Mouse (Mus musculus): ENCODE measurements around the gene Sft2d1.
"Not testable (repeated sequence)": the region's sequence is repeated elsewhere in the genome, so short reads cannot be mapped to it uniquely, and the experiment has no call there.

The Sft2d1 gene

DNA sequence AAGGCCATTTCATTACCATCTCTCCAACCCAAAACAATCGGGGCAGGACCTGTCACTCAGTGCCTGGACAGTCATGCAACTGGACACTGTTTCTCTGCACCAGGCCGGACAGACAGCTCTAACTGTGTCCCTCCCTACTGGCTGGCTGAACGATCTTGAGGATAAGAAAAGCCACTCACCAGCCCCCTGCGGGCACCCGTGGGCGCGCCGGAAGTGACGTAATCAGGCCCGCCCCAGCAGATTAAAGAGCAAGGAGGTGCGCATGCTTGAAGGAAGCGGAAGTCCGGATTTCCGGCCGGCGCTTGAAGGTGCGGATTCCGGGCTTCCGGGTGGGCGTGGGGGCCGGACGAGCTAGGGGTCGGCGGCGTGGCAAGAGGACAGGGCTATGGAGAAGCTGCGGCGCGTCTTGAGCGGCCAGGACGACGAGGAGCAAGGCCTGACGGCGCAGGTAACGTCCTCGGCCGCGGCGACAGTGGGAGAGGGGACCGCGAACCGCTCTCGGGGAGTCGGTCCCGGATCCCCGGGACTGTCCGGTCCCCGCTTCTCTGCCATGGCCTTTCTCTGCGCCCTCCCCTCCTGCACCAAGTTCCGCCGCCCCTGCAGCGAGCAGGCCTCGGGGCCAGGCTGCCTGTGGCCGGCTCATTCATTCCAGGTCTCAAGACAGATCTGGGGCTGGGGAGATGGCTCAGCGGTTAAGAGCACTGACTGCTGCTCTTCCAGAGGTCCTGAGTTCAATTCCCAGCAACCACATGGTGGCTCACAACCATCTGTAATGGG is at the start of gene Sft2d1:
Gene Sft2d1, plus strand, starts transcription at position 265 of the 777 bp plus-strand sequence.
- DNase-seq (ENCODE audit: low spot score): peak; percentile 96

DNA sequence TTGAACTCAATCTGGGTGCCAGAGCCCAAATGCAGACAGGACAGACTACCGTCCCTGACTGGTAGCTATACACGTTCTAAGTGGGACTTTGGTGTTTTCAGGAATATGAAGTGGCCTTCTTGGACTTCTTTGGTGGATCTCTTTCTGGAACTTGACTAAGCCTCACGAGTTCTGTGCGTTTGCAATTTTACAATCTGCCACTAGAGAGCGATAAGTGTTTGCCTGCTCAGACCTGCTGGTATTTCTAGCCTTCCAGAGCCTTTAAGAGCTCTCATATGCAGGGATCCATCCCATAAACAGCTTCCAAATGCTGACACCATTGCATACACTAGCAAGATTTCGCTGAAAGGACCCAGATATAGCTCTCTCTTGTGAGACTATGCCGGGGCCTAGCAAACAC is 46.3 kb upstream of the Sft2d1 start:
- DNase-seq (ENCODE audit: low spot score): not testable (repeated sequence)

DNA sequence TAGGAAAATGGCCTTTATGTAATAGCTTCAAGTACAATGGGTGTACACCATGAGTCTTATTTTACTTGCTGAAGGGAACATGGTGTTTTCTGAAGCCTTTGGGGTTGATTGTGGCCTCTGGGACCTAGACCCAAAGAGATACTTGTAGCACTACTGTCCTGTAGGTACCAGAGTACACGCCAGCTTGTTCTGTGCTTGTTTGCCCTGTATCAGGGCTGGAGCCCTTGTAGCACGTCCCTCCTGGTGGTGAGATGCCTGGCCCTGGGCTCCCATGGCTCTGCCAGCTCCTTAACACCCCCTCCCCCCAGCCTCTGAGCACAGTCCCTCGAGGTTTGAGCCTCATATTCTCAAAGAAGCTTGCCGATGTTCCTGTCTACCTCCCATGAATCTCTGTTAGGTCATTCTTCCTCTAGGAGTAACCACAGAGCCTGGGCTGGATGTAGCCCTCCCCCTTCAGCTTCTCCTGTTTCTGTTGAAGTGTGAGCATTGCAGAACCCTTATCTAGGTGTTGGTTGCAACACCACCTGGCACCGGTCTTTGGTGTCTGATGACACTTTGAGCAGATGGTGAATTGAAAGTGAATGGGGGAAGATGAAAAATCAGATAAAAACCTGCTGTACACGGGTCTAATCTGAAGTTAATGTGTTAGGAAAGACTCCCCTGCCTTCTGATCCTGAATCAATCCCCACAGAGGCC is 38.7 kb upstream of the Sft2d1 start:
- DNase-seq (ENCODE audit: low spot score): no peak

DNA sequence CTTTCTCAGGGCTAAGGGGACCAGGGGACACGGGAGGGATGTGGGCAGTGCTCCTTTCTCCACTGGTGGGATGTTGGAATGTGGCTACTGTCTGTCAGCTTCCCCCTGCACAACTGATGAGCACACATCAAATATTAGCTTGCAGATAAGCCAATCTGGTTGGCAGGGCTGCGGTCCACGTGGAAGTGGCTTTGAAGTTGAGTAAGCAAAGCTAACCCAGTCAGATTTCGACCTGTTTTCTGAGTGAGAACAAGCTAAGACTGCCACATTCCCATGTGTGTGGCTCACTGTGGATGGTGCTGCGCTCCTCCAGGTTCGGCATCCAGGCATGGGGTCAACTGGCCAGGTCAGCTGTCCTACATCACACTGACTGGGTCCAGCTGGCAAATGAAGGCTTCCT is 38.0 kb upstream of the Sft2d1 start:
- DNase-seq (ENCODE audit: low spot score): no peak

DNA sequence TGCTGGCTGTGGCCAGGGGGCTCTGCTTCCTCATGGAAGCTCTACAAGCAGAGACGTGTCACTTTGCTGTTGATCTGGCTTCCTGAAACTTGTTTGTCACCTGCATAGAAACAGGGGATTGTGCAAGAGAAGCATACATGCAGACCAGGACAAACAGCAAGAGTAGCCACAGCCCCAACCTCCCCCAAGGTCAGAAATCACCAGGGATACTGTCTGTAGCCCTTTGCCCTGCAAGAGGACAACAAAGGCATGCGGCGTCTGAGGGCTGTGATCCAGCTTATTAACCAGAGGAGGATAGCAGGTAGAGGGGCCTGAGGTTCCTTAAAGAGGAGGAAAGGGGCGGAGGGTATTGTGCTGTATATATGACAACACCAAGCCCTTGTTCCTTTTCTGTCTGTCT is 34.8 kb upstream of the Sft2d1 start:
- no peak for DNase-seq (ENCODE audit: low spot score)

DNA sequence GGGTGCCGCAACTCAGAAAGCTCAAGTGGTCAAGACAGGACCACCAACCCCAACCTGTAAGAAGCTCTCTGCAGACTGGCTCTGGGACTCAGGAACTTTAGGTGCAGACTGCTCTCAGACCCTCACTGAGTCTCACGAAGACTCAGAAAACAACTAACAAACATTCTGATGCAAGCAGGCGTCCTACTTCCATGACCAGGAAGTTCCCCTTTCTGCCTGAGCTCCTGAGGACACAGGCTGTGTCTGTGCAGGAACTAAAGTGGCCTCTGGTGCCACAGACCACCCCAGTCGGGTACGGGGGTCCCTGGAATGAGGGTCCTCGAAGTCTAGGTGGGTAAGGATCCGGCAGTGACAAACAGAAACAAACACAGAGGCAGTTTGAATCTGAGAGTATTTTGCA is 34.2 kb upstream of the Sft2d1 start:
- DNase-seq (ENCODE audit: low spot score): no peak

DNA sequence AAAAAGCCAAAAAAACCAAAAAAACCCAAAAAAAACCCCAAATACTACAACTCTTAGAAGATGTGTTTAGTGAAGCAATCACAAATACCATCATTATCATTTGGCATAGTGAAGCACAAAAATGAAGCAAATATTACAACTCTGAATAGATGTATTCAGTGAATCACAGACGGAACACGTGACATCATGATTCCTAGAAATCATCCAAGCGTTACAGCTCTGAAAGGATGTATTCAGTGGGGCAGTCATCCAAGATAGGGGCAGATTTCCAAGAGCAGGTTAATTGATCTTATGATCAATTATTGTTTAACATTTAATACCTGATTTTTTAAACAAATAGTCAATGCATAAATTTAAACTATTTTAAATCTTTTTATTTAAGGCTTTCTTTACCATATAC is 33.6 kb upstream of the Sft2d1 start:
- DNase-seq (ENCODE audit: low spot score): no peak

DNA sequence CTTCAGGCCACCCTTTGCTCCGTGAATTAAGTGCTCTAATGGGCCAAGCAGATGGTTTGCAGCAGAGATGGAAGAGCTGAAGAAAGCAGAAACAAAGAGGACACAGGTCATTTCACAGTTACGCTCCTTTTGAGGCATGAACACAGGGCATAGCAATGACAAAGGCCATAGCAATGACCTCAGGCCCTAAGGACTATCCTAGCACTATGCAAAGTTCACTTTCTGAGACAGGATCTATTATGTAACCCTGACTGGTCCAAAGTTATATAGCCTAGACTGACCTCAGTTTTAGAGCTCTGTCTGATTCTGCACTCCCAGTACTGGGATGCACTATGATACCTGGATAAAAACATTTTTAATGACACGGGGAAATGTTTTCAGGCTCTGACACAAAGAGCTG is 32.5 kb upstream of the Sft2d1 start:
- DNase-seq (ENCODE audit: low spot score): no peak

DNA sequence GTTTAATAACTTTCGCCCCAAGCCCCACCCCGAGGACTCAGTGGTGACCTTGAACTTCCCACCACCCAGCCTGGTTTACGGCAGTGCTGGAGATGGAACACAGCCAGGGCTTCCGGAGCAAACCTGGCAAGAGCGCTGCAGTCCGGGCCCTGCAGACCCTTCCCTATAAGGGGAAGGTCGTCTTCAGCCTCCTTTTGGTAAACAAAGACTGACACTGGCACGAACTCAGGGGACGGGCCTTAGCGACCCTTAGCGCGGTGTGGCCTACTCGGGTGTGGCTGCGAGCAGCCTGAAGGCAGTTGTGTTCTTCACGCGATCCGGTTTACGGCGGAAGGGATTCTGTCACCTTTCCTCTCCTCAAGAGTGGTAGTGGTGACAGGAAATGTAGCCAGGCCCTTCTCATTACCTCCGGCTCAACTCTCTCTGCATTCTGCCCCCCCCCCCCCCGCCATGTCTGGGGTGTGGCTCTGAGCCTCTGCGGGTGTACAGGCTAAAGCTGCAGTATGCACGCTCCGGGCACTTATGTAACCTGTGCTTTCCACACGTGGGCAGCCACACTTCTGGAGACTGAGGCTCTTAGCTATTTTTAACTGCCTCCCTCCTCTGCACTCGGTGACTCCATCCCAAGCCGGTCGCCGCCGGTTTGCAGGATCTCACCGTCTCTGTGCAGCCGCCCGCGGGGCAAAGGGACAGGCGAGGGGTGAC is 27.9 kb upstream of the Sft2d1 start, which contains the start of gene Mpc1:
Gene Mpc1, plus strand, starts transcription at position 84 of the 705 bp plus-strand sequence.
- DNase-seq (ENCODE audit: low spot score): peak; percentile 86

DNA sequence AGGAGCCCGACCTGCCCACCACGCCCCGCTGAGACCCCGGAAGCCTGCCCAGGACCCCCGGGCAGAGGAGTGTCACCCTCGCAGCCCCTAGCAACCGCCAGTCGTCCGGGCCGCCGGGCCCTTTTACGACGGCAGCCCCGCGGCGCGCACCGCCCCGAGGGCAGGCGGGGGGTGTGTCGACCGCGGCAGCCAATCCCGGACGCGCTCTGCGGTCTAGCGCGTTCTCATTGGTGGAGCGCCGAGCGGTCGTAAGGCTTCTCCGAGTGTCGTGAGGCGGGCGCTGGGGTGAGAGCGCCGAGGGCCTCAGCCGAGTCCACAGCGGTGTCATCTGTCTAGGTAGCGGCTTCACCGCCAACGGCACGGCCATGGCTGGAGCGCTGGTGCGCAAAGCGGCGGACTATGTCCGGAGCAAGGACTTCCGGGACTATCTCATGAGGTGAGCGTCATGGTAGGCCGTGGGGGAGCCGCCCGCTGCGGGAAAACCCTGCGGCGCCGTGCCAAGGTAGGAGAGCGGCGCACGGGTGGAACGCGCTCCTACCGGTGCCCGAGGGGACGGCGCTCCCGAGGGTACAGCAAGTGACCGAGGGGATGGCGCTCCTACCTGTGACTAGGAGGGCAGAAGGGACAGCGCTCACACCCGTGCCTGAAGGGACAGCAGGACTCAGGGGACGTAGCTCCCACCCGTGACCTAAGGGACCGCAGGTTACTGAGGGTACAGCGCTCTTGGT is 27.2 kb upstream of the Sft2d1 start:
- DNase-seq (ENCODE audit: low spot score): peak; percentile 94

DNA sequence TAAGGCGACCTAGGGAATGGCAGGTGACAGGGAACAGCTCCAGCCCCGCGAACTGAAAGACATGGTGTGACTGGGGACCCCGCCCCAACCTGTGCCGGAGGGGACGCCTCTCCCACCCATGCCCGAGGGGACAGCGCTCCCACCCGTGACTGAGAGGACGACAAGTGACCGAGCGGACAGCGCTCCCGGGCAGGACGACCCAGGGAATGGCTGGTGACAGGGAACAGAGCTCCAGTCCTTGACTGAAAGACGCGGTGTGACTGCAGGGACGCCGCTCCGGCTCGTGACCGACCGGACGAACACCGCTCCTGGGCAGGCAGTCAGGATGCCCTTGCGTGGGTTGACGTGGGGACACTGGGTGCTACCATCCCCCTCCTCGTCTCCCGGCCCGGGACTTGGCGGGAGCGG is 26.6 kb upstream of the Sft2d1 start:
- peak; percentile 63 for DNase-seq (ENCODE audit: low spot score)

DNA sequence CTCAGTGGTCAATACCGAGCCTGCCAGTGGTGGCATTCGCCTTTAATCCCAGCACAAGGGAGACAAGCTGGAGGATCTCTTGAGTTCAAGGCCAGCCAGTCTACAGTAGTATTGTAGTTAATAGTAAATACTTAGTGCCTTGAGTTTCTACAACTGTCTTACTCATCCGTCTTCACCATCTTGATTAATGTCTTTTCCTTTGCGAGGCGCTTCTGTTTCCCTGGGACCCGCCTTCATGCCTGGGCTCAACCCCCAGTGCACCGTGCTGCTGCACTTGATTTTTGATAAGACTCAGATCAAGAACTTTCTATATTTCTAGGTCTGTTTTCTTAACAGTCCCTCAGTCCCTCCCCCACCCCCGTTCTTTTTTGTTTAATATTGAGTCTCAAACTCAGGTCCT is 25.8 kb upstream of the Sft2d1 start:
- no peak for DNase-seq (ENCODE audit: low spot score)

DNA sequence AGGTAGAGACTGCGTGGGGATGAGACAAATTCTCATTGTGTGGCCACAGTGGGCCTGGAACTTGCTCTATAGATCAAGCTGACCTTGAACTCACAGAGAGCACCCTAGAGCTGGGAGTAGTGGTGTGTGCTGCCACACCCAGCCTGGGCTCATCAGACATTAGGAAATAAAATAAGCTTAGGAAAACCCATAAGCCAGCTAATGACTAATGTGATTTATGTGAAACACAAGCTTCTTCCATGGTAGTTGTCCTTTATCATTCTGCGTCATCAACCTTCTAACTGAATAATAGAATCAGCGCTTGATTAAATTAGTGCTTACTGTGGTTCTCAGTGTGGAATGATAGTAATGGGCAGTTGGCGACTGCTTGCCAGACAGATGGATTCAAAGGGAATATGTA is 23.9 kb upstream of the Sft2d1 start:
- DNase-seq (ENCODE audit: low spot score): no peak

DNA sequence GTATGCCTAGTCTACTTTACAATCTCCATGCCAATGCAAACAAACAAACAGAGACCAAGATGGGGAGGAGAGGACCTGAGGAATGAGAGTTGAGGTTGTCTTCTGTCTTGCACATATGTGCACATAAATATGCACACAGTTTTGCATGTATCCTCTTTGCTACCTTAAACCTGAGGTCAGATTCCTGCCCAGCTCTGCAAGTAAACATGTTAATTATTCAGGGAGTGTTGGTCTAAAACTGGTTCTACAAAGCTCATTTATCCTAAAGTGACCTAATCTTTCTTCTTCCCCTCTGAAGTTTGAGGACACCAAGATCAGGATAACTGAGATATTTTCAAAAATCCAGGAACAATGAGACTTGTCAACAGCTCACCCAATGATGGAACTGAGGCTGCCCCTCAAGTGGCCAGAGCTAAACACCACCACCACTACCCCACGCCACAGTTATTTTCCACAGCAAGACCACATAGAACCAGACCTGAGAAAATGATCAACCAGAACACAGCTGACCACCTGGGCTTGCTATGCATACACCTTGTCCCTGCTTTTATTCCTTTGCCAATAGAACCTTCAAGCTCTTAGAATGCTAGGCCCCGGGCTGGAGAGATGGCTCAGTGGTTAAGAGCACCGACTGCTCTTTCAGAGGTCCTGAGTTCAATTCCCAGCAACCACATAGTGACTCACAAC is 20.8 kb upstream of the Sft2d1 start:
- no peak for DNase-seq (ENCODE audit: low spot score)

DNA sequence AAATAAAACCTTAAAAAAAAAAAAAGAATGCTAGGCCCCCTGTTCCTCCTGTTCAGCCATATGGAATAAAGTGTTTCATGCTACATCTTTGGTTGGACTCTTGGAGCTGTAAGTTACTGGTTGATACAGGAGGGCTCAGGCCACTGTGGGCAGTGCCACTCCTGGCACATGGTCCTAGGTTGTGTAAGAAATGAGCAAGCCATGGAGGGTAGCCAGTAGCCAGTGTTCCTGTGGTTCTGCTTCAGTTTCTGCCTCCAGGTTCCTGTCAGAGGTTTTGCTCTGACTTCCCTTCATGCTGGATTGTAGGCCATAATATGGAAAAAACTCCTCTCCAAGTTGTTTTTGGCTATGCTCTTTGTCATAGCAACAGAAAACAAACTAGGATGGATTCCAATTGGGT is 20.2 kb upstream of the Sft2d1 start:
- DNase-seq (ENCODE audit: low spot score): no peak

DNA sequence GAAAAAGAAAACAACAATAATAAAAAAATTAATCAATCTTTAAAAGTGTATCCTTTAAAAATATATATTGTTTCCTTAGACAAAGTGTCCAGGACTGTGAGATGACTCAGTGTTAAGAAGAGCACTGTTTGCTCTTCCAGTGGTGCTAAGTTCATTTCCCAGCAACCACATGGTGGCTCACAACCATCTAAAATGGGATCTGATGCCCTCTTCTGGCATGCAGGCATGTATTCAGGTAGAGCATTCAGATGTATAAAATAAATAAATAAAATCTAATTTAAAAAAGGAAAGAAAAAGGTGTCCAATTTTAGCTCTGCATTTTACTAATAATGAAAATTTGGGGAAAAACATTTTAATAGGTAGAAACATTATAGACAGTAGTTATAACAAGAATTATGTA is 15.1 kb upstream of the Sft2d1 start:
- DNase-seq (ENCODE audit: low spot score): no peak

DNA sequence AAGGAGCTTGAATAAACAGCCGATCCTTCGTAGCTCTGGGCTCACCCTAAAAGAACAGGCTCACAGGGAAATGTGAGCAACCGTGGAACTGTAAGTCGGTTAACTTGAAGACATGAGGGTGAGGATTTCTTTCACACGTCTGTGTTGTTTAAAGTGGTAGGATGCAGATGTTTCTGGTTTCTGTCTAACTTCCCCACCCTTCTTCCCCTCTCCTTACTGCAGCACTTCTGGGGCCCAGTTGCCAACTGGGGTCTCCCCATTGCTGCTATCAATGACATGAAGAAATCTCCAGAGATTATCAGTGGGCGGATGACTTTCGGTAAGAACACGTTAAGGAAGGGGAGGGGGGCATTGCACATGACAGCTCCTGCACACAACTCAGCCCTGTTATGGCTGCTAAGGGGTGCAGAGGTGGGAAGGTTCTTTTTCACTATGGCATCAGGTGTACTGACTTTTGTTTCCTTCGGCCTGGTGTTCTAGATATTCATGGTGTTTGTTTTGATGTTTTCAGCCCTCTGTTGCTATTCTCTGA is 14.5 kb upstream of the Sft2d1 start:
- DNase-seq (ENCODE audit: low spot score): no peak

DNA sequence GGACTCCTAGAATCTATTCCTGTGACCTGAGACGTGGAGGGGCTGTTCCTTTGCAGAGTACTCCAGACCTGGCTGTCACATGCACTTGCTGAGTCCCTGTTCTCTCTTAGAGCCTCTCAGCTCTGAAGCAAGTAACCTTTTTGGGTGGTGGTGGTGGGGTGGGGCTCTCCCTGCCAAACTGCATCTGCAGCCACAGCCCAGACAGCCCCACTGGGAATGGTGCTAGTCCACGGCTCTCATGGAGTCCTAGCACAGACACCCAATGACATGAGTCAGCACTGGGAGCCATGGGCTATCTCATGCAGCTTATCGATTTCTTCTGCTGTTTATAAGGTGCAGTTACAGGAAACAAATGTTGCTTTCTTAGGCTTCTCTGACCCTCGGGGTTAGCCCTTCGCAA is 13.2 kb upstream of the Sft2d1 start:
- DNase-seq (ENCODE audit: low spot score): no peak

DNA sequence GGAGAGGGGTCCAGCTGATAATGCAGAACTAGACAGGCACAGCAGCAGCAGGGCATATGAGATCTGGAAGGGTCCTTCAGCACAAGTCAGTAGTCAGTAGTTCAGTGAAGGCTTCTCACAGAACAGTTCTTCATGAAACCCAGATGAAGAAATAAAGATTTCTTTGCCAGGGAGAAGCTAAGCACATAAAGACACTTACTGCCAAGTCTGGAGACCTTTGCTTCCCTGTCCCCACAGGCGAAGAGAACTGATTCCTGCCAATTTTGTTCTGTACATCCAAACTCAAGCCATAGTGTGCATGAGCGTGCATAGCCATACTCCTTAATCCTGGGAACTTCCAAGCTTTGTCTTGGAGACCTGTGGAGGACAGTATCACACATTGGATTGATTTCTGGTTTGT is 12.6 kb upstream of the Sft2d1 start:
- no peak for DNase-seq (ENCODE audit: low spot score)

DNA sequence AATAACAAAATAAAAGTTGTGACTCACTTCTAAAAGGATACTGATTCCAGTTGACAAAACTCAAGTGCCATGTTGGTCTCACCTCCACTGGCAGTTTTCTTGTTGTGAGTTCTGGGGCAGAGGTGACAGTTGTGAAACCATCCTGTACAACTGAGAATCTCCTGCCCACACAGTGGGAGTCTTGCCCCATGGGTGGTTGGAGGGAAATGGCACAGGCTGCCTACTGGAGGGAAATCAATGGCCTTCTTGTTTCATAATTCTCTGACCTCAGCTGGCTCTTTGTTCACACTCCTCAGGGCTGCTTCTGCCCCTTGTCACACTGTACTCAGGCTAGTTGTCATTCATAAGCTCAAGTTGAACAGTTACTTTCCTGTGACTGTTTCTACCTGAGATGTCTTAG is 11.4 kb upstream of the Sft2d1 start:
- DNase-seq (ENCODE audit: low spot score): no peak

DNA sequence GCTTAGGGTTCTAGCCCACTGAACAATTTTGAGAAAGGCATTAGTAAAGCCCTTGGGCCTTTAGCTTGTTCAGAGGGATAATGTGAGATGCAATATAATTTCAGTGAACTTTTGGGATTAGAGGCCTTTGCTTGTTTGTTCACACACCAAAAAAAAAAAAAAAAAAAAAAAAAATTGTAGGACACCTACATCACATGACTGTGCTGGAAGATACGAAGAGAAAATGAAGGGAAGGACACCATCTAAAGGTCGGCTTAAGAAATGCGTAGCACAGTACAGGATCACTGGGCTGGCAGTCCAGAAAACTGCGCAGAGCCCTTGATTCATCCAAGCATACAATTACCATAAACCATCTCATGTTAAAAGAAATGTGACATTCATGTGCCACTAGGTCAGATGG is 9.4 kb upstream of the Sft2d1 start:
- DNase-seq (ENCODE audit: low spot score): no peak

Data from testis, postnatal 10 days (tissue).